Mouse (Mus musculus) liver, postnatal 0 days (tissue): ENCODE data around the gene Uap1l1. TPM values are rescaled to one million over a fixed set of nuclear protein-coding genes. Genes with fewer than 3 reads are reported as not detected.

Experiments
- ATAC-seq: fragments of 200-750 bp; cut with Nextera tagmentation; 2 replicates; pipeline ENCODE4 v1.8.0; 2017; ENCODE audit warnings: mild to moderate bottlenecking, moderate library complexity
- DNase-seq: peaks from one replicate; pipeline ENCODE4 v3.0.0-alpha.2; 2016
- H3K27ac ChIP-seq: fragments of 300-500 bp; sonication (generic); 2 replicates; pipeline ENCODE4 v1.5.1; 2014; ENCODE audit warnings: antibody characterized with exemption, moderate library complexity, mild to moderate bottlenecking, low read depth
- H3K27me3 ChIP-seq: fragments of 300-500 bp; sonication (generic); 2 replicates; pipeline ENCODE4 v1.6.1; 2014; ENCODE audit warnings: low read length, control low read depth, mixed read lengths; ENCODE audit not compliant: insufficient read depth
- H3K36me3 ChIP-seq: fragments of 300-500 bp; sonication (generic); replicated peaks from 2 replicates; pipeline ENCODE4 v1.6.1; 2014; ENCODE audit warnings: mild to moderate bottlenecking, control low read depth, low read length, moderate library complexity, mixed read lengths; ENCODE audit not compliant: insufficient read depth
- H3K4me1 ChIP-seq: fragments of 300-500 bp; sonication (generic); 2 replicates; pipeline ENCODE4 v1.6.1; 2014; ENCODE audit warnings: antibody characterized with exemption, mild to moderate bottlenecking, control low read depth; ENCODE audit not compliant: insufficient read depth
- H3K4me2 ChIP-seq: fragments of 300-500 bp; sonication (generic); 2 replicates; pipeline ENCODE4 v1.6.1; 2014; ENCODE audit warnings: low read depth, mild to moderate bottlenecking, low read length, moderate library complexity, mixed read lengths
- H3K4me3 ChIP-seq: fragments of 300-500 bp; sonication (generic); 2 replicates; pipeline ENCODE4 v1.5.1; 2014; ENCODE audit warnings: low read depth, low read length
- H3K9ac ChIP-seq: fragments of 300-500 bp; sonication (generic); replicated peaks from 2 replicates; pipeline ENCODE4 v1.6.1; 2014; ENCODE audit warnings: mild to moderate bottlenecking, moderate library complexity
- H3K9me3 ChIP-seq: fragments of 300-500 bp; sonication (generic); 2 replicates; pipeline ENCODE4 v1.6.1; 2016; ENCODE audit warnings: mild to moderate bottlenecking, control low read depth, low read length, mixed read lengths
- CTCF ChIP-seq: sonication (generic); IDR thresholded peaks from 2 replicates; pipeline ENCODE4 v1.5.1; 2016; ENCODE audit warnings: antibody characterized with exemption, low read depth
- EP300 ChIP-seq: IDR thresholded peaks from 2 replicates; pipeline ENCODE4 v1.6.1; 2016; ENCODE audit warnings: antibody characterized with exemption, low read depth, mild to moderate bottlenecking
- WGBS: fragments of 180-500 bp; shearing (Covaris S2); extraction: QIAGEN DNeasy Blood & Tissue Kit; methylation state at CpG from one replicate; pipeline ENCODE4 v1.1.7; 2014; ENCODE audit not compliant: insufficient replicate concordance; 5-methylcytosine and 5-hydroxymethylcytosine counted together
- polyA plus RNA-seq: library from polyadenylated mRNA; unstranded; fragments of >200 nt; fragmentation: Nextera tagmentation; extraction: Ambion mirVana; gene quantifications from 2 replicates; pipeline ENCODE4 v1.2.1, GENCODE M21; 2015

Gene Uap1l1
- polyA plus RNA-seq, 1 experiment from 2014 or later: 19.4 TPM

- Histone ChIP-seq H3K9ac (no peak overlapping the region), H3K4me1 (peaks cover 17% of the 10 kb centered on the region), H3K4me2 (no peak overlapping the region), H3K4me3 (no peak overlapping the region), H3K36me3 (no peaks in the 10 kb centered on the region), H3K27me3 (peaks cover 75% of the 10 kb centered on the region), H3K27ac (no peak overlapping the region), H3K9me3 (no peaks in the 10 kb centered on the region)
- 2% methylated on average over 17 of the region's 17 CpGs for WGBS
- DNase-seq (peak; percentile 67), ATAC-seq (peak; percentile 43)
- TF ChIP-seq CTCF (peak; percentile 75), EP300 (no peak)
Measured at GRCm38 (mm10) chr2:25400764-25401163, 35.3 kb upstream of the Uap1l1 start.

- no peak overlapping the region for H3K27ac ChIP-seq
- H3K27me3 ChIP-seq: peaks cover 80% of the 10 kb centered on the region
- WGBS: 19% methylated on average over 16 of the region's 16 CpGs
- DNase-seq (no peak), ATAC-seq (no peak)
- H3K9ac ChIP-seq: no peak overlapping the region
- no peak for TF ChIP-seq EP300
- no peak for TF ChIP-seq CTCF
- no peak overlapping the region for H3K4me3 ChIP-seq
- H3K9me3 ChIP-seq: no peaks in the 10 kb centered on the region
- no peak overlapping the region for H3K4me2 ChIP-seq
- no peaks in the 10 kb centered on the region for H3K36me3 ChIP-seq
- H3K4me1 ChIP-seq: peaks cover 20% of the 10 kb centered on the region
Measured at GRCm38 (mm10) chr2:25400291-25400690, 34.8 kb upstream of the Uap1l1 start.

- no peak for DNase-seq
- peaks cover 23% of the 10 kb centered on the region for H3K4me1 ChIP-seq
- H3K36me3 ChIP-seq: no peaks in the 10 kb centered on the region
- no peak within 1 kb of the TSS for H3K9ac ChIP-seq
- H3K4me2 ChIP-seq: no peak within 1 kb of the TSS
- no peak for ATAC-seq
- no peak within 1 kb of the TSS for H3K27ac ChIP-seq
- H3K27me3 ChIP-seq: peaks cover 84% of the 10 kb centered on the region
- no peaks in the 10 kb centered on the region for H3K9me3 ChIP-seq
- H3K4me3 ChIP-seq: no peak within 1 kb of the TSS
- TF ChIP-seq EP300 (no peak), CTCF (no peak)
- 53% methylated on average over 8 of the region's 8 CpGs for WGBS
Measured at GRCm38 (mm10) chr2:25399051-25399450, 33.6 kb upstream of the Uap1l1 start, which contains the start of gene Npdc1. TSS of gene Npdc1 (plus strand) at chr2:25399351.

GRCm38 (mm10) chr2:25398065-25398464 lies 32.6 kb upstream of the Uap1l1 start:
- no peak overlapping the region for H3K4me2 ChIP-seq

GRCm38 (mm10) chr2:25397010-25397409 lies 31.5 kb upstream of the Uap1l1 start:
- H3K27me3 ChIP-seq: peaks cover 65% of the 10 kb centered on the region
- H3K27ac ChIP-seq: no peak overlapping the region
- ATAC-seq: no peak
- peaks cover 16% of the 10 kb centered on the region for H3K4me1 ChIP-seq
- H3K36me3 ChIP-seq: no peaks in the 10 kb centered on the region
- DNase-seq: no peak
- TF ChIP-seq CTCF (no peak), EP300 (no peak)
- no peak overlapping the region for H3K4me3 ChIP-seq
- no peak overlapping the region for H3K4me2 ChIP-seq
- no peaks in the 10 kb centered on the region for H3K9me3 ChIP-seq
- no peak overlapping the region for H3K9ac ChIP-seq
- WGBS: 45% methylated on average over 1 of the region's 1 CpGs

More at GRCm38 (mm10) chr2:25398065-25398464, 32.6 kb upstream of the Uap1l1 start:
- DNase-seq: no peak
- TF ChIP-seq EP300 (no peak), CTCF (no peak)
- H3K4me1 ChIP-seq: peaks cover 20% of the 10 kb centered on the region
- peaks cover 75% of the 10 kb centered on the region for H3K27me3 ChIP-seq
- H3K9ac ChIP-seq: no peak overlapping the region
- H3K27ac ChIP-seq: no peak overlapping the region
- no peak for ATAC-seq
- no peaks in the 10 kb centered on the region for H3K36me3 ChIP-seq
- no peak overlapping the region for H3K4me3 ChIP-seq
- no peaks in the 10 kb centered on the region for H3K9me3 ChIP-seq
- WGBS: 85% methylated on average over 7 of the region's 7 CpGs

- DNase-seq (no peak), ATAC-seq (no peak)
- WGBS: 29% methylated on average over 3 of the region's 3 CpGs
- Histone ChIP-seq H3K9ac (0 out of 2 replicates have a peak overlapping the region, but pooled peaks have one; percentile 54), H3K36me3 (no peaks in the 10 kb centered on the region), H3K27me3 (peaks cover 61% of the 10 kb centered on the region), H3K9me3 (no peaks in the 10 kb centered on the region), H3K27ac (no peak overlapping the region), H3K4me3 (peak overlapping the region; percentile 47; the same call in 1 of the 2 replicates), H3K4me1 (peaks cover 16% of the 10 kb centered on the region), H3K4me2 (peak overlapping the region; percentile 84)
- TF ChIP-seq CTCF (no peak), EP300 (no peak)
Measured at GRCm38 (mm10) chr2:25396597-25396983, 31.1 kb upstream of the Uap1l1 start.
